Mouse (Mus musculus): Measurements from ENCODE around the gene Hs2st1. TPM values are rescaled to one million over a fixed set of nuclear protein-coding genes. Genes with fewer than 3 reads are reported as not detected.

Gene Hs2st1
- polyA plus RNA-seq, 1 experiment: 7.8 TPM

GRCm38 (mm10) chr3:144556625-144557324 lies 13.2 kb downstream of the Hs2st1 start:
- no peaks in the 10 kb centered on the region for H3K27me3 ChIP-seq (ENCODE audit: control insufficient read depth, insufficient read depth, low read length)
- peaks cover 29% of the 10 kb centered on the region for H3K4me1 ChIP-seq (replicated peaks; ENCODE audit: control insufficient read depth, insufficient read depth, low read length)
- H3K36me3 ChIP-seq (ENCODE audit: control insufficient read depth, insufficient read depth, low read length): no peaks in the 10 kb centered on the region
- H3K27ac ChIP-seq (ENCODE audit: control insufficient read depth, insufficient read depth, low read length): no peak overlapping the region
- no peak overlapping the region for H3K4me3 ChIP-seq (ENCODE audit: control insufficient read depth, insufficient read depth, low read length)
- no peak for TF ChIP-seq POLR2A (IDR thresholded peaks at IDR 0.05; ENCODE audit: control insufficient read depth, extremely low read depth, insufficient read depth, low read length, poor library complexity)
- no peak for TF ChIP-seq CTCF (IDR thresholded peaks at IDR 0.05; ENCODE audit: borderline replicate concordance, control insufficient read depth, extremely low read depth, insufficient read depth, low read length, poor library complexity)
- WGBS: 74% methylated on average over 16 of the region's 16 CpGs
- DNase-seq: no peak

DNA sequence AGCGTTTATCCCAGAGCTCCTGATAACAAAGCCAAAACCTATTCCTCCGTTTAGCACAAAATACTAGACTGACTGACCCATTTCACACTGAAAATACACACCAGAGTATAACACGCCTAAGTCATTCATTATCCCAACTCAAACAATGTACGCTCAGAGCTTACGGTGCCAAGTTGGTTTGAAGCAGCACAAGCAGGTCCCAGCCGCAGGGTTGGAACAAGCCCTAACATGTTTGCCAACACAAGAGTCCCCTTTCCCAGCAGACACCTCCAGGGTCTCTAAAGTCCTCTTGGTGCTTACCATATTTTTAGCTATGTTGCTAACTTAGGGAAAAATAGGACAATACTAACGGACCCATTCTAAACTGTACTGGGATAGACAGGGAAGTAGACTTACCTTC lies 14.8 kb downstream of the Hs2st1 start:
- H3K4me1 ChIP-seq (replicated peaks; ENCODE audit: control insufficient read depth, insufficient read depth, low read length): peaks cover 26% of the 10 kb centered on the region
- 97% methylated on average over 7 of the region's 7 CpGs for WGBS
- TF ChIP-seq POLR2A (IDR thresholded peaks at IDR 0.05; ENCODE audit: control insufficient read depth, extremely low read depth, insufficient read depth, low read length, poor library complexity): no peak
- no peak for TF ChIP-seq CTCF (IDR thresholded peaks at IDR 0.05; ENCODE audit: borderline replicate concordance, control insufficient read depth, extremely low read depth, insufficient read depth, low read length, poor library complexity)

DNA sequence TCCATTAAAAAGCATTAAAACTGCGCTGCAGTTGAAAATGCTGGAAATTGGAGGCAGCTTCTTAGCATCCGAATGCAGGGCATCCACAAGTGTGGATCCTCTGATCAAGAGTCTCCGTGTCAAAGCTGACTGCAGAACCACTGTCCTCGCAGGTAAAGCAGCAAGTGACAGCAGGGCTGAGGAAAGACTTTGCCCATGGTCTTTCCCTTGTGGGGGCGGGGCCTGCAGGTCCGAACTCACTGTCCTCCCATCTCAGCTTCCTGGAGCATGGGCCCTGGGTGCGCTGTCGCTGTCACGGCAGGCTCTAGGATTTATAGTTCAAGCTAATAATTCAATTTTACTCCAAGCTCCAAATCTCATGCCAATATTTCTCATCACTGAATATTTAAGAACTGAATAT lies 15.5 kb downstream of the Hs2st1 start:
- H3K36me3 ChIP-seq (ENCODE audit: control insufficient read depth, insufficient read depth, low read length): no peaks in the 10 kb centered on the region
- H3K27ac ChIP-seq (ENCODE audit: control insufficient read depth, insufficient read depth, low read length): no peak overlapping the region
- no peak for DNase-seq
- 96% methylated on average over 9 of the region's 9 CpGs for WGBS
- H3K27me3 ChIP-seq (ENCODE audit: control insufficient read depth, insufficient read depth, low read length): no peaks in the 10 kb centered on the region
- TF ChIP-seq POLR2A (IDR thresholded peaks at IDR 0.05; ENCODE audit: control insufficient read depth, extremely low read depth, insufficient read depth, low read length, poor library complexity) (no peak), CTCF (IDR thresholded peaks at IDR 0.05; ENCODE audit: borderline replicate concordance, control insufficient read depth, extremely low read depth, insufficient read depth, low read length, poor library complexity) (no peak)
- H3K4me3 ChIP-seq (ENCODE audit: control insufficient read depth, insufficient read depth, low read length): no peak overlapping the region
- H3K4me1 ChIP-seq (replicated peaks; ENCODE audit: control insufficient read depth, insufficient read depth, low read length): peaks cover 30% of the 10 kb centered on the region

More for the DNA sequence above, 14.8 kb downstream of the Hs2st1 start:
- Histone ChIP-seq H3K27ac (ENCODE audit: control insufficient read depth, insufficient read depth, low read length) (no peak overlapping the region), H3K4me3 (ENCODE audit: control insufficient read depth, insufficient read depth, low read length) (no peak overlapping the region), H3K27me3 (ENCODE audit: control insufficient read depth, insufficient read depth, low read length) (no peaks in the 10 kb centered on the region), H3K36me3 (ENCODE audit: control insufficient read depth, insufficient read depth, low read length) (no peaks in the 10 kb centered on the region)
- no peak for DNase-seq

- no peak for TF ChIP-seq CTCF (IDR thresholded peaks at IDR 0.05; ENCODE audit: borderline replicate concordance, control insufficient read depth, extremely low read depth, insufficient read depth, low read length, poor library complexity)
- no peak for DNase-seq
- WGBS: 95% methylated on average over 7 of the region's 7 CpGs
Observed at GRCm38 (mm10) chr3:144553942-144554341, 16.0 kb downstream of the Hs2st1 start.

DNA sequence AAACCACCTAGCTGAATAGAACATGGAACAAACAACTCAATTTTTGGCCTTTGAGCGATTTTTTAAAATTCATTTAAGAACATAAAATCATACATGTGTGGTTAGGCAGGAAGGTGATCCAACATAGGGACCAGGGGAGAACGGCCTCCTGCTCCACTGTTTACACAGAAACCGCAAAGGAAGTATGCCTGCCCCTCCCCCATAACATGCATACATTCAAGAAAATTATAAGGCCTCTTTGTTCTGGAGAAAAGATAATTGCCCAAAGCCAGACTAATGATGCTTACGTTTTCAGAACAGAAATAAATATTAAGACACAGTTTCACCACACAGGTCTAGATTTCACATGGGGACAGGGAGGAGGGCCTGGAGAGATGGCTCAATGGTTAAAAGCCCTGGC lies 18.6 kb downstream of the Hs2st1 start:
- no peak for TF ChIP-seq CTCF (IDR thresholded peaks at IDR 0.05; ENCODE audit: borderline replicate concordance, control insufficient read depth, extremely low read depth, insufficient read depth, low read length, poor library complexity)
- no peak for TF ChIP-seq POLR2A (IDR thresholded peaks at IDR 0.05; ENCODE audit: control insufficient read depth, extremely low read depth, insufficient read depth, low read length, poor library complexity)
- 21% methylated on average over 4 of the region's 4 CpGs for WGBS
- peak; percentile 55 for DNase-seq
- Histone ChIP-seq H3K4me1 (replicated peaks; ENCODE audit: control insufficient read depth, insufficient read depth, low read length) (peaks cover 30% of the 10 kb centered on the region), H3K36me3 (ENCODE audit: control insufficient read depth, insufficient read depth, low read length) (no peaks in the 10 kb centered on the region), H3K27me3 (ENCODE audit: control insufficient read depth, insufficient read depth, low read length) (no peaks in the 10 kb centered on the region), H3K4me3 (ENCODE audit: control insufficient read depth, insufficient read depth, low read length) (no peak overlapping the region), H3K27ac (ENCODE audit: control insufficient read depth, insufficient read depth, low read length) (peak overlapping the region; percentile 91)

More at GRCm38 (mm10) chr3:144553942-144554341, 16.0 kb downstream of the Hs2st1 start:
- Histone ChIP-seq H3K27ac (ENCODE audit: control insufficient read depth, insufficient read depth, low read length) (no peak overlapping the region), H3K36me3 (ENCODE audit: control insufficient read depth, insufficient read depth, low read length) (no peaks in the 10 kb centered on the region), H3K27me3 (ENCODE audit: control insufficient read depth, insufficient read depth, low read length) (no peaks in the 10 kb centered on the region), H3K4me1 (replicated peaks; ENCODE audit: control insufficient read depth, insufficient read depth, low read length) (peaks cover 31% of the 10 kb centered on the region), H3K4me3 (ENCODE audit: control insufficient read depth, insufficient read depth, low read length) (no peak overlapping the region)

- H3K36me3 ChIP-seq (ENCODE audit: control insufficient read depth, insufficient read depth, low read length): no peaks in the 10 kb centered on the region
- H3K27me3 ChIP-seq (ENCODE audit: control insufficient read depth, insufficient read depth, low read length): no peaks in the 10 kb centered on the region
- TF ChIP-seq POLR2A (IDR thresholded peaks at IDR 0.05; ENCODE audit: control insufficient read depth, extremely low read depth, insufficient read depth, low read length, poor library complexity) (no peak), CTCF (IDR thresholded peaks at IDR 0.05; ENCODE audit: borderline replicate concordance, control insufficient read depth, extremely low read depth, insufficient read depth, low read length, poor library complexity) (no peak)
- 93% methylated on average over 5 of the region's 5 CpGs for WGBS
- peaks cover 32% of the 10 kb centered on the region for H3K4me1 ChIP-seq (replicated peaks; ENCODE audit: control insufficient read depth, insufficient read depth, low read length)
- no peak overlapping the region for H3K4me3 ChIP-seq (ENCODE audit: control insufficient read depth, insufficient read depth, low read length)
- DNase-seq: no peak
- no peak overlapping the region; the same call in 1 of the 2 replicates for H3K27ac ChIP-seq (ENCODE audit: control insufficient read depth, insufficient read depth, low read length)
Observed at GRCm38 (mm10) chr3:144550659-144551058, 19.3 kb downstream of the Hs2st1 start.
